Mouse (Mus musculus): ENCODE data around the gene Lsm4.
A peak's percentile ranks its signal among the peaks of the same experiment; 100 is the strongest.

The Lsm4 gene

DNA sequence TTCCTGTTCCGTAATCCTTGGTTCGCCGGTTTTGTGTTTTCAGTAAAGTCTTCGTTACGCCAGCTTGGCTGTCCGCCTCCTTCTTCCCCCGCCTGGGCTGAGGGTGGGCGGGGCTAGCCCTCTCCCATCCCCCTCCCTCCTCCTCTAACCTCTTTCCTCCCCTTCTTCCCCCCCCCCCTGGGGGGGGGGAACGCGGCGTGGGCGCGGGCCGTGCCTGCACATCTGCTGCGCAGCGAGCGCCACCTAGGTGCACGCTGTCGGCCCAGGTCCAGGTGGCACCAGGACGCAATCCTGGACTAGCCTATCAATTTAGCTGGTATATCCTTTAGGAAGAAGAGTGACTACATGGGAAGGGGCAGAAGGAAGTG lies 27.5 kb downstream of the Lsm4 start:
- peak; percentile 80 for DNase-seq (ENCODE audit: low read depth)

DNA sequence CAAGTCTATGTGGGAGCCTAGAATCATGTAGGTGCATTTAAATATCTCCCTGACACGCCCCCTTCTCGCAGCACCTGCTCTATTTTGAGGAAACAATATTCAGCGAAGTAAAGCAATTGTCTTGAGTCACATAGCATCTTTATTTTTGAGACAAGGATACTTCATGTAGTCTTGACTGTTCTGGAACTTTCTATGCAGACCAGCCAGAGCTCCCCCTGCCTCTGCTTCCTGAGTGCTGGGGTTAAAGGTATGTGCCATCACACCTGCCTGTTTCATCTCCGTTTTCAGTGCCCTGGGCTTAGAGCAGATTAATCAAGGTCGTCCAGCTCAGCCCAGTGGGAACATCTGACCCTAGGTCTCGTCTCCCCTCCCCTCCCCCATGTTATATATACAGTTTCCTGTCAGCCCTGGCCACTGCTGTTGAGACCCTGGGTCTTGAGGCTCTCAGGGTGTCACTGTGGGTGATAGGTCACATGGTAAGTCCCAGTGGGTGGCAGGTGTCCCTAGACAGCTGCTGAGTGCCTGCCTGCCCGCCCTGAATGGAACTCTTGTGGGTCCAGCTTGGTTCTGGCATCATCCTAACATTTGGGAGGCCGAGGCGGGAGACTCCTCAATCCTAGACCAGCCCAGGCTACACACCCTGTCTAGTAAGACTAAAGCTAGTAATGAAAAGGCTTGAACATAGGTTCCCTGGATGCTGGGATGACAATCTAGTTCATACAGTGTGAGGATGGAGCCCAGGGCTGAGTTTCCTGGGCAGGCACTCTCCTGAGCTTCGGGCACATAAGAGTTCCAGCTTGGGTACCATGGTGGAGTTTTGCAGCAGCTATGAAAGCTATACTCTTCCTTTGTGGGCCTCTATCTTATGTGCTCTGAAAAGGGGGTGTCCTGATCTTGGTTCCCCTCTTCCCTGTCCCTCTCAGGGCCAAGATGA lies 28.3 kb downstream of the Lsm4 start:
- no peak for DNase-seq (ENCODE audit: low read depth)

DNA sequence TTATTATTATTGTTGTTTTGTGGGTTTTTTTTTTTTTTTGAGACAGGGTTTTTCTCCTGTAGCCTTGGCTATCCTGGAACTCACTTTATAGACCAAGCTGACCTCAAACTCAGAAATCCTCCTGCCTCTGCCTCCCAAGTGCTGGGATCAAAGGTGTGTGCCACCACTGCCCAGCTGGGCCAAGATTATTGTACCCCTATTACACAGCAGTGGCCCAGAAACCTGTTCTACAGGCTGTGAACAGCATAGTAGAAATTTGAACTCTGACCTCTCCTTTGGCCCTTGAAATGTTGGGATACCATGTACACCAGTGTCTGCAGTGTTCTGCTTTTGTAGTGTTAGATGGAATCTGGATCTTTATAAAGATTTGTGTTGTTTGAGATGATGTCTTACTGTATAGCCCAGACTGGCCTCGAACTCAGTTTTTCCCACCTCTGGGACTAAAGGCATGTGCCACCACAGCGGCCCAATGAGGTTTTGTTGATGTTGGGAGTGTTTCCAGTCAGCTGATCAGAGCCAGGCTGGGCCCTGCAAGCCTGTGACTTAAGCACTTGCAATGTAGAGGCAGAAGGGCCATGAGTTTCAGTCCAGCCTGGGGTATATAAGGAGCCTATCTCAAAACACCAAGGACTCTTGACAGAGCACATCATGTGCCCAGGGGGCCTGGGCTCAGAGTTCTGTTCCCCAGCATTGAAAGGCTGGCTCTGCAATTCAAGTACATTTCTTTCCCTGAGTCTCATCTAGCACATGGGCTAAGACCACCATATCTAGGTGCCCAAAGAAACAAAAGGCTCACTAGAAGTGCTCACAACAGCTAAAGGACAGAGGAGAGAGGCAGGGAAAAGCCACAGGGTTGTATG lies 29.2 kb downstream of the Lsm4 start:
- DNase-seq (ENCODE audit: low read depth) = no peak

DNA sequence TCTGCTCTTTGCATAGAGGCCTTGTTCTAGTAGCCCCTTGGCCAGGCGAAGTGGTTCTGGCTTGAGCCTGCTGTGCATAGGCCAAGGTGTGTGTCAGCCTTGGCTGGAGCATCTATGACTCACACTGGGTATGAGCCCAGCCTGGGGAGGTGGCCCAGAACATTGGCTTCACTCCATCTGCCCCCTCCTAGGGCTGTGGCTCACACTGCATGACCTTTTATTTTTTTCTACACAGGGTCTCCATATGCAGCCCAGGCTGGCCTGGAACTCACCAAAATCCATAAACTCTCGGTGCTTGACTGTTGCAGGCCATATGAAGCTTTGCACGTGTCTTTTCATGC lies 29.8 kb downstream of the Lsm4 start:
- DNase-seq (ENCODE audit: low read depth) = peak; percentile 93

DNA sequence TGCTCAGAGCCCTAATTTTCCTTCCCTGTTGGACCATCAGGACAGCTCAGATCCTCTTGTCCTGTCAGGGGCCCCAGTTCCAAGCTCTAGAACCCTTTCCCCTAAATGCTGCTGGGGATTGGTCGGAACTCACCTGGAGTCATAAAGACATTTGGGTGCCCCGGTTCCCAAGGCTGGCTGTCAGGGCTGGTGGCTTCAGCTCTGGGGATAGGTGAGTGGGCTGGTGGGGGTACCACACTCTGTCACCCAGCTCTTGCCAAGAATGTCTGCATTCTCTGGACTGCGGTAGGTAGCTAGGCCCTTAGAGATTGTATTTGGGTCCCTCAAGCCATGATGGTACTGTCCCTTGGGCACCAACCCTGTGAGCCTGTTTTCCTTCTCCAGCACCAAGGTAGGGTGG lies 30.2 kb downstream of the Lsm4 start, which contains the start of gene Iqcn:
Gene Iqcn (plus strand): TSS at position 171 of the 400 bp plus-strand sequence.
- no peak for DNase-seq (ENCODE audit: low read depth)

DNA sequence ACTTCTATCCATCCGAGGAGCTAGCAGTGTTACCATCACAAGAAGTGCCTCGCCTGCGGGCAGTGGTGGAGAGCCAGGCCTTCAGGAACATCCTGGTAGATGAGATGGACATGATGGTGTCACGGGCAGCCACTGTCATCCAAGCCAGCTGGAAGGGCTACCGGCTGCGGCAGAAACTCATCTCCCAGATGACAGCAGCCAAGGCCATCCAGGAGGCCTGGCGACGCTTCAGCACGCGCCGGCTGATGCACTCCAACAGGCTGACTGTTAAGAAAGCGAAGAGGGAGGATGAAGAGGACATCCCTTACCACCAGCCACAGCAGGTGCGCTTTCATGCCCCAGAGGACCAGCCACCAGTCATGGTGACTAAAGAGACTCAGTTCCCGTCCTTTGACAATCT lies 35.2 kb downstream of the Lsm4 start:
- no peak for DNase-seq (ENCODE audit: low read depth)

DNA sequence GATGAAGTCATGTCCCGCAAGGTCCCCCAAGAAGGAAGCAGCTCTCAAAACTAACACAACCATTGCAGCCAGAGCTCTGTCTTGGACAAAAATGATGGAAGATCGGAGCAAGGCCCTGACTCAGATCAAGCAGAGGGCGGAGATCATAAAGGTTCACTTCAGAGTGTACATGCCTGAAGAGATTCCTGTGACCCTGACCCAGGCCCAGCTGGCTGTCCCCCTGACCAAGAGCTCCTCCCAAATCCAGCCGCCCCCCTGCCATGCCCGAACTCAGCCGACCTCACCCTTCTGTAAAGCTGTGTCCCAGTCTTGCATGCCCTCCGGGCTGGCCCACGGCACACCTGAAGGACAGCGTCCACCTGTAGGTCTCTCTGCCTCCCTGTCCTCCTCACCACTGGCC lies 36.7 kb downstream of the Lsm4 start:
- no peak for DNase-seq (ENCODE audit: low read depth)

DNA sequence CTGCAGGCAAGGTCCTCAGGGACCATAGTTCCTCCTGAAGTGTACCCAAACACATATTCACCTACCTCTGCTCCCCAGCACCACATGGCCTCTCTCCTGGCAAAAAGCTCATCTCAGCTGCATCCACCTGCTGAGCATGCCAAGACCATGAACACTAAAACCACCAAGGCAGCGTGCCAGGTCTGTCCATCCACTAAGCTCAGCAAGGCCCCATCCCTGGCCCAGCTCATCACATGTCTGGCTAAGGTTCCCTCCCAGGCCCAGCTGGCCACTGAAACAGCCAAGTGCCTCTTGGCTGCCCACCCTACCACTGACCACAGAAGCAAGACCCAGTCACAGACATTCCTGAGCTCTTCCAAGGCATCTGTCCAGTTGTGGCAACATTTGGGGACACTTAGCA lies 37.2 kb downstream of the Lsm4 start:
- no peak for DNase-seq (ENCODE audit: low read depth)

DNA sequence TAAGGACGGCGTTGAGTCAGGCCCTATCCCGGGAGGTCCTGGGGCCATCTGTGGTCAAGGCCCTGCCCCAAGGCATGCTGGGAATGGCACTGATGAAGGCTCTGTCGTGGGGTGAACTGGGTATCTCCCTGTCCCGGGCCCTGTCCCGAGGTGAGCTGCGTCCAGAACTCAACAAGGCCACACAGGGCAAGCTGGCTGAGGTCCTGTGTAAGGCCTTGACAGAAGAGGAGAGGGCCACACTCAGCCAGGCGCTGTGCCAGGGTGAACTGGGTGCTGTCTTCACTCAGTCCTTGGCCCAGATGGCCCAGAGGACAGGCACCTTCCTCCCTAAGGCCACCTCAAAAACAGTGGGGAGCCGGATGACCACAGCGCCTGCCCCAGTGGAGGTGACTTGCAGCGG lies 38.0 kb downstream of the Lsm4 start:
- no peak for DNase-seq (ENCODE audit: low read depth)

DNA sequence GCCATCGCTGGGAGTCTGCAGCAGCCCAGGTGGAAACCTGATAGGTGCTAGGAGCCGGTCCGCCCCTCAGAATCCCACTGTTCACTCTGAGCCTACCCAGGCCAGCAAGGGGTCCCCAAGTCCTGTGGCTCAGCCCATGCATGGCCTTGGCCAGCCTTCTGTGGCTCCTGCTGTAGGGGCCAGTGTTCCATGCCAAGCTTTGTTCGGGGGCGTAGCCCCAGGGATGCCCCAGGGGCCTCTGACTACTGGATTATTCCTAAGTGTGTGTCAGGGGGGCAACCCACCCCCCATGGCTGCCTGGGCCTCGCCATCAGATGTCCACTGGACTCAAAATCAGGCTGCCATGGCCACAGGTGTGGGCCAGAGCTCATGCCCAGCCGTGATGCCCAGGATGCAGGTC lies 40.9 kb downstream of the Lsm4 start:
- no peak for DNase-seq (ENCODE audit: low read depth)

DNA sequence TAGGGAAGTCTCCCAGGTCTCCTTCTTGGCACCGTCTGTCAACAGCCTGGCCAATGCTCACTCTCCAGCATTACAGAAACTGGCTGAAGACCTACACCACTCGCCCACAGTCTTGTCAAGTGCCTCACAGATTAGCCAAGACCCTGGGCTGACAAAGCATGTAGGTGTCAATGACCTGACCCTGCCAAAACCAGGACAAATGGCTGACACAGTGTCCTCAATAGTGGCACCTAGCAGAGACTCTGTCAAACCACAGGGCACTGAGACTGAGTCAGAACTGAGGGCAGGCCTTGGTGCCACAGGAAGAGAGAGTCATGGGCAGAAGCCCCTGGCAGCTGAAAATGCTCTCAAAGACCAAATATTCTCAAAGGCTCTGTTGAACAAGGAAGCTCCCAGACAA lies 42.0 kb downstream of the Lsm4 start:
- no peak for DNase-seq (ENCODE audit: low read depth)

DNA sequence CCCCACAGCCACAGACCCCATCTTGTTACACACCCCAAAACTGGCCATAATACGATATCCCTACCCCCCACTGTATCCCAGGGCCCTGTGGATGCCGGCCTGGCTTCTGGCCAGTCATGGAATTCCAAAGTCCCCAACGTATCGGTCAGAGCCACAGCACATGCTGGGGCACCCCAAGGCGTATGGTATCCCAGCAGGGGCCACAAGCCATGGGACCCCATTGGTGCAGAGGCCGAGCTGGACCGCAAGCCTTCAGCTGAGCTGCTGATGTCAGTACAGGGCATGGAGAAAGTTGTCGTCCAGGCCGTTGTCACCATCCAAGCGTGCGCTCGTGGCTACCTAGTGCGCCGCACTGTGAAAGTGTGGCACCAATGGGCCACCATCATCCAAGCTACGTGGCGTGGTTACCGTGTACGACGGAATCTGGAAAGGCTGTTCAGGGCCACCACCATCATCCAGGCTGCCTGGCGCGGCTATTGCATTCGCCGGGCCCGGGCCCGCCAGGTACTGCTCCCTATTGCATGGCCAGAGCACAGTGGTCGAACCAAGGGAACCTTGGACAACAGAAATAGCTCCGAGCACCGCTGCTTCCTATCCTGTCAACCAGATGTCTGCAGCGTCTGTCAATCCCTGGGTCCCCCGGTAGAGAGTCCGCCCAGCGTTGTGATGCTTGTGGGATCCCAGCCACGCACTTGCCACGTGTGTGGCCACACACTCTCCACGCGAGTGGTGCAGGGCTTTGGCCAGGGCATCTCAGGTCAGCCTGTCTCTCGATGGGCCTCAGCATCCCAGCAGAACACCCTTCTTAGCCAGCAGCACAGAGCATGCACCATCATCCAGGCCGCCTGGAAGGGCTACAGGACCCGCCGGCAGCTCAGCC lies 43.7 kb downstream of the Lsm4 start:
- DNase-seq (ENCODE audit: low read depth) = no peak

DNA sequence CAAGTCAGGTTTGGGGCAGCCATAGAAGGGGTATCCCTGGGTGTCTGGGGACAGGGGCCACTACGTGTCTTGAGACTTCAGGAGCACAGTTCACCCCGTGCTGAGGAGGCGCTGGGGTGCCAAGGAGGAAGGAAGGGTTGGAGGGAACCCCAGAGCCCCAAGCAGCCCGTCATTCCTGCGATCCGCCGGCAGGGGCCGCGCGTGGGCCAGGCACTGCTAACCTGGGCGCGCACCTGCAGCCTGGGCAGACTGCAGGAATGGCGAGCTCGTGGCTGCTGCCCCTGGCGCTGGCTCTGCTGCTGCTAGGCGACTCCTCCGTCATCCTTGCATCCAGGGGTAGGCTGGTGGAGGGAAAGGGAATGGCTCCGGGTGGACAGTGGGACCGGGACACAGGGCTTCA lies 45.2 kb downstream of the Lsm4 start, which contains the start of gene Gm3336:
Gene Gm3336 (plus strand): TSS at position 247 of the 400 bp plus-strand sequence.
- no peak for DNase-seq (ENCODE audit: low read depth)

DNA sequence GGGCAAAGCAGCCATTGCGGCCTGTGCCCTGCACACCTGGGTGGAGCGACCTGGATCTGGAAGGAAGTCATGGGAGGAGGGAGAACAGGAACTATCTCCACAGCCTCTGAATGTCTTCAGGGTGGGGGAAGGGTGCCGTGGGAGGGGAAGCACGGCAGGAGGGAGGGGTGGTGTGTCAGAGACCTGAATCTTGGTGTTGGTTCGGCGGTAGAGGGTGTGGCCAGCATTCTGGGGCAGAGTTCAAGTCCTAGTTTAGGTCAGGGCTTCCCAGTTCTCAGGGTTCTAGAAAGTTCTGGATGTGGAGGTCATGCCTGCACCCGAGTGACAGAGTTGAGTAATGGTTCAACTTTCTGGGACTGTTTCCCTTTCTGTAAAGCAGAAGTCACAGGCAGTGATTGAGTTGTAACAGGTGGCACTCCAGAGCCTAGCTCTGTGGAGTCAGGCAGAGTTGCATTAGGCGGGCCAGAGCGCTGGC lies 46.8 kb downstream of the Lsm4 start:
- DNase-seq (ENCODE audit: low read depth) = no peak

DNA sequence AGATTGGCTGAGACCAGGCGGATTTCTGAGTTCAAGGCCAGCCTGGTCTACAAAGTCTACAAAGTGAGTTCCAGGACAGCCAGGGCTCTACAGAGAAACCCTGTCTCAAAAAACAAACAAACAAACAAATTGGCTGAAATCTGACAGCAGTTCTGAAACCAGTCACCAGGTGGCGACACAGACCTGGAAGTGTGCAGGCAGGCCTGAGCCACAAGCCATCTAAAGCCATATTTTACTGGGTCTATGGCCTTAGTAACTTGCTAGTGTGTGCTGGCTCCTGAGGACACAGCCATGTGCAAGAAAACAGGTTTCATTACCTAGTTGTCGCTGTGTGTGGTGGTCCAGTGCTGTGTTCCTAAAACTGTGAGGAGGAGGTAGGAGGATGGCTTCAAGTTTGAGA lies 47.7 kb downstream of the Lsm4 start:
- peak; percentile 38 for DNase-seq (ENCODE audit: low read depth)

DNA sequence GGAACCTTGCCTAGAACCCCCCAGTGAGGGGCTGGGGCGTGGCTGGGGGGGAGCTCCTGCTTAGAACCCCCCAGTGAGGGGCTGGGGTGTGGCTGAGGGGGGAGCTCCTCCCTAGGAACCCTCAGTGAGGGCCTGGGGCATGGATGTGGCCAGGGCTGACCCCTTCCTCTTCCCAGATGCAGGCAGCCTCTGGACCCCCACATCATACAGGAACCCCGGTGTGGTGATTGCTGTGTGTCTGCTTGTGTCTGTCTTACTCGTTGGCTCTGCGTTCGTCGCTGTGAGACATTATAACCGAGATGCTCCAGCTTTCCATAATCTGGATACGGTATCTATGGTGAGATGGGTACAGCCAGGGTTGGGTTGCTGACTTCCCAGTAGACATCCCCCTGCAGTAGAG lies 48.6 kb downstream of the Lsm4 start:
- DNase-seq (ENCODE audit: low read depth) = no peak

DNA sequence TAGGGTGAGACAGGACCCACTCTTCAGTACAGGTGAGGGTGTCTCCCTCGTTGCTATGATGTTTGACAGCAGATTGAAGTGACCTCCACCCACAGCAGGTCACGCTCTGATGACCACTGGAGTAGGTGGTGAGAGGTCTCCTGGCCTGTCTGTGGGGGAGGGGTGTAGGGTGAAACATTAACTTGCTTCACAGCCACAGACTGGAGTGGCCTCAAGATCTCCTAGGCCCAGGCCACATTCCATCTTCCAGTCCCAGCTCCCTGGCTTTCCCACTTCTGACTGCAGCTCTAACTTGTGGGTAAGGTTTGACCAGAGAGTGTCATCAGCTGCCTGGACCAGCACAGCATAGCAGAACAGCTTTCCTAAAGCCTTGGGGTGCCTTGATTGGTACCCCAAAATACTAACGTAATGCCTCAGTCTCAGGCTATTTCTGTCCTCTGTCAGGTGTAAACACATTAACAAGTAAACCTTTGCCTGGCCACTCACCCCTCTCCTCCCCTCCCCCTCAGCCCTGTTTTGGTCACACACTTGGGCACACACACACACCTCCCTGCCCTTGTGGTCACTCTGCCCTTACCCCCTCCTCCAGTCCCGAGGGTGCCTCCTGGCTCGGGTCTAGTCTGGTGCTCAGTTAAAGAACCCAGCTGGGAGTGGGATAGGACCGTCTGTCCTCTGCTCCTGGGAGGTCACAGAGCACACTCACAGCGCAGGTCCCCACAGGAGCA lies 50.6 kb downstream of the Lsm4 start, which contains the start of gene Pde4c:
Gene Pde4c (plus strand): TSS at position 235 of the 725 bp plus-strand sequence.
- no peak for DNase-seq (ENCODE audit: low read depth)

DNA sequence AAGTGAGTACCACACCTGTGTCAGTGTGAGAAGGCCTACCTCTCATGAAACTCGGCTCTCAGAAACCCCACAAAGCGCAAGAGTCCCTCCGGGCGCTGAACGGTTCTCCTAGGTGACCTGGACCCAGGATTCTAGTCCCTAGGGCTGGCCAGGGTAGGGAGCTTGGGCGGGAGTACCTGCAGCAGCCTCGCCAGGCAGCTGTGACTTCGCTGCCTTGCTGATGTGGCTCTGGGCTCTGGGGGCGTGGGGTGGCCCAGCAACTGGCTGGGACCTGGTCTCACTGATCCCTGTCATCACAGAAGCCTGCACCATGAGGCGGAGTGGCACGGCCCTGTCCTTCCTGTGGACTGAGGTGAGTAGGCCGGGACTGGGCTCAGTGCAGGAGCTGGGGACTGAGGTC lies 51.2 kb downstream of the Lsm4 start:
- DNase-seq (ENCODE audit: low read depth) = no peak

DNA sequence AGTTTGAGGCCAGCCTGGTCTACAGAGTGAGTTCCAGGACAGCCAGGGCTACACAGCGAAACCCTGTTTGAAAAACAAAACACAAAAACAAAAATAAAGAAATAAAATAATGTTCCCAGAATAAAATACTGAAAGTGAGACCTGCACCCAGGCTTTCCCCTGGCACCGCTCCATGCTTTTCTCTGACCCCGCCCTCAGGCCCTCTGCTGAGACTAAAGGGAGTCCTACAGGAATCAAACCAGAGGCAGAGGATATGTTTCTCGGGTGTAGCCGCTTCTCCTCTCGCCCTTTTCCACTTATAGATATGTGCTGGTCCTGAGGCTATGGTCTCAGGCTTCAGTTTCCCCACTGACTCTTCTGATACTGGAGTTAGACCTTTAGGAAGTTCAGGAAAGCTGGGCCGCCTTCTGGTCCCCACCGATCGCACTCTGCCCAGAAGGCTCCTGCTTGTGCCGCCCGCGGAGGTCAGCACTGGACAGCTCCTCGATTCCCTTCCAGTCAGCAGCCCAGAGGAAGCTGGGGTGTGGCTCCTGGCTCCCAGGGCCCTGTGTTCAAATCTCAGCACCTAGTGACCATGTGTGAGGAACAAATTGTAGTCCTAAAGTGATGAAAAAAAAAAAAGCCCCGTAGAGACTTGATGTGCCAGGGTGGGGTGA lies 52.9 kb downstream of the Lsm4 start:
- DNase-seq (ENCODE audit: low read depth) = no peak

DNA sequence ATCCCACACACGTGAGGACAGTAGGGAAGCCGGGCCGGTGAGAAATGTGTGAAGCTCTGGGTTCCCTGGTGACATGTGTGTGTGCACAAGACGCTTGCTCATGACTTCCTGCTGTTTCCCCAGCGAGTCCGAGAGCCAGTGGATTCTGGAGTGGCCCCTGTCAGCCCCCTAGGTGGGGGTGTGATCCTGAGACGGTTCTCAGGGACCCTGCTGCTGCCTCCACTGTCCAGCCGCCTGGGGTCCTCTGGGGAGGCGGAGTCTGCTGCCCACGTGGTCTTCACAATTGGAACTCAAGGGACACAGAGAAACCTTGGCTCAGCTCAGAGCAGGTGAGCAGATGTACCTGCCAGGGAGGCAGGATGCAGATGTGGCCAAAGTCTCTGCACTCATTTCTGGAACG lies 53.7 kb downstream of the Lsm4 start:
- no peak for DNase-seq (ENCODE audit: low read depth)

Measured in fibroblast of lung, adult 2 months (primary cell).